Mouse (Mus musculus) left cerebral cortex, postnatal 14 days (tissue): ENCODE measurements around the gene Wnt5a. TPM values are rescaled to one million over a fixed set of nuclear protein-coding genes. Genes with fewer than 3 reads are reported as not detected.

Experiments
- DNase-seq, 2 experiments: peaks; one replicate each; pipeline ENCODE4 v3.0.0; 2021 to 2022; ENCODE audit warnings: low spot score in 2 of 2, mixed read lengths in 1 of 2
- intact Hi-C: fragments of 180-260 bp; cut with DNase I; formaldehyde crosslinking; loops from one replicate; pipeline ENCODE4 v1.15.1; 2025
- total RNA-seq, 2 experiments: library from RNA; stranded (reverse); gene quantifications; 2 replicates each; pipeline ENCODE4 v1.2.3; 2021

Wnt5a gene
- total RNA-seq, 2 experiments from 2014 or later, result 10.1 to 10.6 TPM

GRCm38 (mm10) chr14:28535814-28536213, 31.3 kb downstream of the Wnt5a start:
- intact Hi-C loops, result no loop called here
- peak in 1 of 2 experiments; percentile 19 for DNase-seq

GRCm38 (mm10) chr14:28539577-28539976, 35.0 kb downstream of the Wnt5a start:
- intact Hi-C loops, result no loop called here

GRCm38 (mm10) chr14:28542117-28542741, 37.7 kb downstream of the Wnt5a start:
- intact Hi-C loops, result no loop called here
- no peak for DNase-seq

More at GRCm38 (mm10) chr14:28539577-28539976, 35.0 kb downstream of the Wnt5a start:
- DNase-seq, result no peak

- DNase-seq, result no peak
- intact Hi-C loops, result no loop called here
Observed at GRCm38 (mm10) chr14:28561861-28562260, 57.3 kb downstream of the Wnt5a start.
